In genomic region chr11:88009542-88010190, GRCm38 (mm10) we compare ENCODE assay signal across 8 mouse cellular contexts. TPM values are rescaled to one million over a fixed set of nuclear protein-coding genes. Genes with fewer than 3 reads are reported as not detected.
DNase-seq lines count a peak whose midpoint lies in the region; ATAC-seq and TF ChIP-seq lines count a peak whose summit lies in the region.

No protein-coding gene starts in this region.

- no peak overlapping the region for H3K27ac ChIP-seq in kidney, embryonic 14.5 days (ENCODE audit: low read depth, low read length)
- H3K27ac ChIP-seq in heart, postnatal 0 days (ENCODE audit: low read depth): no peak overlapping the region

- H3K36me3 ChIP-seq in kidney, embryonic 14.5 days (ENCODE audit: control insufficient read depth, insufficient read depth, low read length): no peaks in the 10 kb centered on the region
- H3K36me3 ChIP-seq in heart, postnatal 0 days (replicated peaks; ENCODE audit: control insufficient read depth, insufficient read depth, low read length): no peaks in the 10 kb centered on the region

- 15% methylated on average over 16 of the region's 16 CpGs for WGBS in kidney, embryonic 14.5 days
- WGBS in heart, postnatal 0 days: 18% methylated on average over 16 of the region's 16 CpGs

- TF ChIP-seq CTCF in heart, postnatal 0 days (IDR thresholded peaks at IDR 0.05; ENCODE audit: low read depth): no peak

- no peaks in the 10 kb centered on the region for H3K4me1 ChIP-seq in kidney, embryonic 14.5 days (ENCODE audit: control insufficient read depth, insufficient read depth, low read length)
- no peaks in the 10 kb centered on the region for H3K4me1 ChIP-seq in heart, postnatal 0 days (ENCODE audit: control insufficient read depth, insufficient read depth)

- no peak for TF ChIP-seq EP300 in heart, postnatal 0 days (IDR thresholded peaks at IDR 0.05; ENCODE audit: low read depth)

- ATAC-seq in kidney, embryonic 14.5 days (ENCODE audit: low FRiP score, low TSS enrichment): no peak
- peak; percentile 62 for ATAC-seq in heart, postnatal 0 days (ENCODE audit: insufficient read depth, low read depth)

- no peaks in the 10 kb centered on the region for H3K27me3 ChIP-seq in kidney, embryonic 14.5 days (ENCODE audit: control insufficient read depth, insufficient read depth, low read length)
- no peaks in the 10 kb centered on the region for H3K27me3 ChIP-seq in heart, postnatal 0 days (ENCODE audit: control insufficient read depth, insufficient read depth, low read length)

- H3K9ac ChIP-seq in kidney, embryonic 14.5 days (ENCODE audit: low read depth, low read length): no peak overlapping the region
- no peak overlapping the region for H3K9ac ChIP-seq in heart, postnatal 0 days (replicated peaks; ENCODE audit: low read depth, low read length)

- DNase-seq in kidney, adult 8-10 months: no peak
- DNase-seq in cerebellum, postnatal 36 days: peak; percentile 49 to 55
- DNase-seq in heart, postnatal 0 days (ENCODE audit: low spot score): peak; percentile 56
- peak; percentile 34 to 56 for DNase-seq in left cerebral cortex, adult 8-10 months (ENCODE audit: low spot score in 2 of 2)
- DNase-seq in ovary, postnatal 14 days (ENCODE audit: low spot score): peak; percentile 30
- no peak for DNase-seq in spleen, postnatal 36 days (ENCODE audit: low spot score in 2 of 2)
- DNase-seq in thymus, postnatal 14 days: no peak

- no peaks in the 10 kb centered on the region for H3K9me3 ChIP-seq in kidney, embryonic 14.5 days (ENCODE audit: control insufficient read depth, low read length)
- H3K9me3 ChIP-seq in heart, postnatal 0 days (replicated peaks; ENCODE audit: control insufficient read depth, low read length): no peaks in the 10 kb centered on the region

- H3K4me2 ChIP-seq in kidney, embryonic 14.5 days (replicated peaks; ENCODE audit: low read depth, low read length): peak overlapping the region; percentile 29; the same call in 1 of the 2 replicates
- peak overlapping the region; percentile 49 for H3K4me2 ChIP-seq in heart, postnatal 0 days (ENCODE audit: low read depth, low read length)

- H3K4me3 ChIP-seq in kidney, embryonic 14.5 days (ENCODE audit: low read length): no peak overlapping the region
- H3K4me3 ChIP-seq in heart, postnatal 0 days (ENCODE audit: low read depth, low read length): peak overlapping the region; percentile 12

RNA-seq across cellular contexts. Expression of gene Dynll2, which starts 22.3 kb away (rescaled TPM):
- polyA plus RNA-seq in kidney, embryonic 14.5 days (2014; fragmentation: Nextera tagmentation; extraction: Ambion mirVana): 18.7 and 23.6 TPM in 2 replicates
- 18.6 and 20.7 TPM in 2 replicates for total RNA-seq in heart, postnatal 0 days (2014; rRNA removed; ENCODE audit: low replicate concordance)
- polyA plus RNA-seq in heart, postnatal 0 days (2015; fragmentation: Nextera tagmentation; extraction: Ambion mirVana): 32.9 and 33.0 TPM in 2 replicates
- 100 to 1,000 TPM; 623 to 646 (median 629) TPM for total RNA-seq in left cerebral cortex, adult 8-10 months (2022)

RNA-seq across cellular contexts. Expression of gene Srsf1, which starts 37.5 kb away (rescaled TPM):
- 273 and 432 TPM in 2 replicates for polyA plus RNA-seq in kidney, embryonic 14.5 days (2014; fragmentation: Nextera tagmentation; extraction: Ambion mirVana)
- 195 and 223 TPM in 2 replicates for total RNA-seq in heart, postnatal 0 days (2014; rRNA removed; ENCODE audit: low replicate concordance)
- polyA plus RNA-seq in heart, postnatal 0 days (2015; fragmentation: Nextera tagmentation; extraction: Ambion mirVana): 82.2 and 83.5 TPM in 2 replicates
- total RNA-seq in left cerebral cortex, adult 8-10 months (2022): 100 to 1,000 TPM; 189 to 208 (median 191) TPM

RNA-seq across cellular contexts. Expression of gene Vezf1, which starts 58.4 kb away (rescaled TPM):
- 39.4 and 50.7 TPM in 2 replicates for polyA plus RNA-seq in kidney, embryonic 14.5 days (2014; fragmentation: Nextera tagmentation; extraction: Ambion mirVana)
- 31.9 and 35.5 TPM in 2 replicates for total RNA-seq in heart, postnatal 0 days (2014; rRNA removed; ENCODE audit: low replicate concordance)
- 17.6 and 18.2 TPM in 2 replicates for polyA plus RNA-seq in heart, postnatal 0 days (2015; fragmentation: Nextera tagmentation; extraction: Ambion mirVana)
- total RNA-seq in left cerebral cortex, adult 8-10 months (2022): 10 to 100 TPM; 27.9 to 30.8 (median 29.3) TPM

Comparison
In these comparisons a context has a peak if more than half of its experiments do, and no peak if none do; other contexts are left out.
1. DNase-seq: peak in cerebellum, postnatal 36 days (2 of 2), heart, postnatal 0 days (single experiment), left cerebral cortex, adult 8-10 months (2 of 2) and ovary, postnatal 14 days (single experiment); none in kidney, adult 8-10 months (0 of 2), spleen, postnatal 36 days (0 of 2) and thymus, postnatal 14 days (single experiment).
2. RNA of gene Dynll2, which starts 22.3 kb away (total RNA-seq): 623 to 646 TPM in left cerebral cortex, adult 8-10 months; 18.6 to 20.7 TPM in heart, postnatal 0 days; every median in the first group is over 10 times any median in the second.